Mouse (Mus musculus) heart, embryonic 13.5 days (tissue): Measurements from ENCODE around the gene Alox5ap. TPM values are rescaled to one million over a fixed set of nuclear protein-coding genes. Genes with fewer than 3 reads are reported as not detected.

Source experiments
- ATAC-seq: fragments of 200-750 bp; cut with Nextera tagmentation; 2 replicates; pipeline ENCODE4 v1.8.0; 2017; ENCODE audit warnings: moderate TSS enrichment; ENCODE audit not compliant: insufficient number of reproducible peaks, low FRiP score, low TSS enrichment; ENCODE audit errors: extremely low read depth
- H3K27ac ChIP-seq: fragments of 300-500 bp; sonication (generic); replicated peaks from 2 replicates; pipeline ENCODE4 v1.5.1; 2015; ENCODE audit warnings: moderate library complexity, mild to moderate bottlenecking, inconsistent platforms
- H3K27me3 ChIP-seq: fragments of 300-500 bp; sonication (generic); replicated peaks from 2 replicates; pipeline ENCODE4 v1.6.1; 2015; ENCODE audit warnings: mild to moderate bottlenecking, inconsistent platforms
- H3K36me3 ChIP-seq: fragments of 300-500 bp; sonication (generic); 2 replicates; pipeline ENCODE4 v1.6.1; 2015; ENCODE audit warnings: mild to moderate bottlenecking, inconsistent platforms
- H3K4me1 ChIP-seq: fragments of 300-500 bp; sonication (generic); 2 replicates; pipeline ENCODE4 v1.6.1; 2015; ENCODE audit warnings: inconsistent platforms
- H3K4me2 ChIP-seq: fragments of 300-500 bp; sonication (generic); 2 replicates; pipeline ENCODE4 v1.6.1; 2015; ENCODE audit warnings: inconsistent platforms, mild to moderate bottlenecking, moderate library complexity
- H3K4me3 ChIP-seq: fragments of 300-500 bp; sonication (generic); 2 replicates; pipeline ENCODE4 v1.5.1; 2015; ENCODE audit warnings: moderate library complexity, mild to moderate bottlenecking, inconsistent platforms
- H3K9ac ChIP-seq: fragments of 300-500 bp; sonication (generic); 2 replicates; pipeline ENCODE4 v1.6.1; 2015; ENCODE audit warnings: inconsistent platforms, mild to moderate bottlenecking, moderate library complexity
- H3K9me3 ChIP-seq: fragments of 300-500 bp; sonication (generic); 2 replicates; pipeline ENCODE4 v1.6.1; 2016; ENCODE audit warnings: inconsistent platforms
- WGBS: fragments of 180-500 bp; shearing (Covaris S2); methylation state at CpG from one replicate; pipeline ENCODE4 v1.1.7; 2015; ENCODE audit warnings: mixed read lengths; 5-methylcytosine and 5-hydroxymethylcytosine counted together
- microRNA-seq: library from miRNA; unstranded; fragments of <30 nt; microRNA quantifications from one replicate; pipeline ENCODE4, GENCODE M21; 2016
- polyA plus RNA-seq: library from polyadenylated mRNA; unstranded; fragments of >200 nt; fragmentation: Nextera tagmentation; extraction: Ambion mirVana; gene quantifications from 2 replicates; pipeline ENCODE4 v1.2.1, GENCODE M21; 2015

Alox5ap gene
- polyA plus RNA-seq, 1 experiment from 2014 or later = 8.1 TPM

GRCm38 (mm10) chr5:149333941-149334698 lies 69.6 kb downstream of the Alox5ap start:
- Histone ChIP-seq H3K27me3 (no peaks in the 10 kb centered on the region), H3K9me3 (no peaks in the 10 kb centered on the region), H3K4me2 (no peak overlapping the region), H3K9ac (no peak overlapping the region), H3K36me3 (no peaks in the 10 kb centered on the region), H3K4me3 (no peak overlapping the region), H3K27ac (no peak overlapping the region), H3K4me1 (peaks cover 37% of the 10 kb centered on the region)
- ATAC-seq = no peak
- WGBS = 79% methylated on average over 8 of the region's 8 CpGs

- H3K9ac ChIP-seq = no peak overlapping the region
- peaks cover 39% of the 10 kb centered on the region for H3K4me1 ChIP-seq
- ATAC-seq = no peak
- 88% methylated on average over 12 of the region's 12 CpGs for whole genome bisulfite sequencing
- no peak overlapping the region for H3K4me3 ChIP-seq
- no peak overlapping the region for H3K4me2 ChIP-seq
- H3K27me3 ChIP-seq = no peaks in the 10 kb centered on the region
- H3K27ac ChIP-seq = no peak overlapping the region
- H3K9me3 ChIP-seq = no peaks in the 10 kb centered on the region
- H3K36me3 ChIP-seq = no peaks in the 10 kb centered on the region
These were observed 70.4 kb downstream of the Alox5ap start for GRCm38 (mm10) chr5:149335009-149335408.

- Histone ChIP-seq H3K9me3 (no peaks in the 10 kb centered on the region), H3K4me1 (peaks cover 39% of the 10 kb centered on the region), H3K9ac (no peak overlapping the region), H3K4me3 (no peak overlapping the region), H3K4me2 (no peak overlapping the region), H3K27ac (no peak overlapping the region), H3K27me3 (no peaks in the 10 kb centered on the region), H3K36me3 (no peaks in the 10 kb centered on the region)
- 44% methylated on average over 21 of the region's 21 CpGs for WGBS
- peak; percentile 41; the same call in 1 of the 2 replicates for ATAC-seq
These were observed 71.1 kb downstream of the Alox5ap start for GRCm38 (mm10) chr5:149335563-149336238.

- WGBS = 84% methylated on average over 10 of the region's 10 CpGs
- Histone ChIP-seq H3K27me3 (no peaks in the 10 kb centered on the region), H3K4me1 (peaks cover 33% of the 10 kb centered on the region), H3K36me3 (no peaks in the 10 kb centered on the region), H3K9me3 (no peaks in the 10 kb centered on the region), H3K27ac (peak overlapping the region; percentile 76; the same call in 1 of the 2 replicates), H3K9ac (0 out of 2 replicates have a peak overlapping the region, but pooled peaks have one; percentile 61), H3K4me2 (peak overlapping the region; percentile 43; the same call in 1 of the 2 replicates), H3K4me3 (no peak overlapping the region)
- no peak for ATAC-seq
These were observed 72.6 kb downstream of the Alox5ap start for GRCm38 (mm10) chr5:149337148-149337547.

Small RNA genes lying within 50 kb of the gene (microRNA-seq; reads per million reads assigned to microRNA genes)
- not detected for gene Gm24105

Other genes starting within 250 kb of the Alox5ap start
- gene Uspl1, start 80.4 kb upstream of the Alox5ap start, polyA plus RNA-seq = 29.4 and 30.1 TPM in 2 replicates
- 675 and 751 TPM in 2 replicates for gene Hmgb1, start 80.3 kb upstream of the Alox5ap start, polyA plus RNA-seq
- gene Medag, start 147.0 kb downstream of the Alox5ap start, polyA plus RNA-seq = 1.6 and 1.8 TPM in 2 replicates
- 0.51 and 0.65 TPM in 2 replicates for gene Tex26, start 174.9 kb downstream of the Alox5ap start, polyA plus RNA-seq